Mouse (Mus musculus): Measurements from ENCODE around the gene Gpatch8. TPM values are rescaled to one million over a fixed set of nuclear protein-coding genes. Genes with fewer than 3 reads are reported as not detected.
"Not testable (repeated sequence)": the region's sequence is repeated elsewhere in the genome, so short reads cannot be mapped to it uniquely, and the experiment has no call there.

Gene Gpatch8
- polyA plus RNA-seq, 1 experiment = 75.8 TPM

DNA sequence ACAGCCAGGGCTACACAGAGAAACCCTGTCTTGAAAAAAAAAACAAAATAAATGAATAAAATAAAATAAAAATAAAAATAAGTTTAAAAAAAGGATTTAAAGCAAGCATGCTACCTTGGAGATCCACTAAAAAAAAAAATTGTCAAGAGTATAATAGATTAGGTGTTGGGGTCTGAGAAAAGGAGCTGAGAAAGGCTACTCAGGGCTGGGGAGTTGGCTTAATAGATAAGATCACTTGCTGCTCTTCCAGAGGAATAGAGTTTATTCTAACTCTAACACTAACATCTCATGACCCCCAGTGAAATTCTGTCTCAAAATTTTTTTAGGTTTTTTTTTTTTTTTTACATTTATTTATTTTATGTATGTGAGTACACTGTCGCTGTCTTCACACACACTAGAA is 10.1 kb upstream of the Gpatch8 start:
- no peaks in the 10 kb centered on the region for H3K4me1 ChIP-seq (ENCODE audit: control insufficient read depth, insufficient read depth, low read length)
- no peak for TF ChIP-seq CTCF (IDR thresholded peaks at IDR 0.05; ENCODE audit: low read depth, low read length)
- no peak for TF ChIP-seq EP300 (IDR thresholded peaks at IDR 0.05; ENCODE audit: insufficient read depth, low read depth, low read length)
- no peak for TF ChIP-seq POLR2A (IDR thresholded peaks at IDR 0.05; ENCODE audit: insufficient read depth, low read length)
- H3K9ac ChIP-seq (ENCODE audit: low read depth, poor library complexity, severe bottlenecking) = no peak overlapping the region
- no peaks in the 10 kb centered on the region for H3K36me3 ChIP-seq (ENCODE audit: control insufficient read depth, insufficient read depth, low read length, poor library complexity, severe bottlenecking)
- H3K27ac ChIP-seq (ENCODE audit: insufficient read depth, low read length) = no peak overlapping the region
- H3K27me3 ChIP-seq (ENCODE audit: control insufficient read depth, insufficient read depth, low read length, poor library complexity, severe bottlenecking) = no peaks in the 10 kb centered on the region
- H3K9me3 ChIP-seq (replicated peaks; ENCODE audit: control insufficient read depth, insufficient read depth, low read length, poor library complexity, severe bottlenecking) = no peaks in the 10 kb centered on the region
- no peak overlapping the region for H3K4me3 ChIP-seq (ENCODE audit: low read depth, low read length)

DNA sequence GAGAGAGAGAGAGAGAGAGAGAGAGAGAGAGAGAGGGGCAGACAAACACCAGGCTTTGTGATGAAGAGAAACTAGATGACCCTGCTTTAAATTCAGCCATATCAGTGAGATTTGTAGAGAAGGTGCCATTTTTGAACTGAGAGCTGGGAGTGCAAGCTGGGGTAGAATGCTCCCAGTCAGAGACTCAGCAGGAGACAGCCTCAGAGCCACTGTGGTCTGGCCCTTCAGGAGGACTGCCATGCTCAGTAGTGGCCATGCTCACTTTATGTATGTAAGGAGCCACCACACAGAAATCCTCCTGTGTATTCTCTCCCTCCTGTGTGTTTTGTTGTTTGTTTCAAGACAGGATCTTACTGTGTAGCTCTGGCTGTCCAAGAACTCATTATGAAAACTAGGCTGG is 9.5 kb upstream of the Gpatch8 start:
- Histone ChIP-seq H3K9me3 (replicated peaks; ENCODE audit: control insufficient read depth, insufficient read depth, low read length, poor library complexity, severe bottlenecking) (no peaks in the 10 kb centered on the region), H3K27me3 (ENCODE audit: control insufficient read depth, insufficient read depth, low read length, poor library complexity, severe bottlenecking) (no peaks in the 10 kb centered on the region), H3K36me3 (ENCODE audit: control insufficient read depth, insufficient read depth, low read length, poor library complexity, severe bottlenecking) (no peaks in the 10 kb centered on the region), H3K4me1 (ENCODE audit: control insufficient read depth, insufficient read depth, low read length) (no peaks in the 10 kb centered on the region), H3K9ac (ENCODE audit: low read depth, poor library complexity, severe bottlenecking) (0 out of 2 replicates have a peak overlapping the region, but pooled peaks have one; percentile 22), H3K4me3 (ENCODE audit: low read depth, low read length) (no peak overlapping the region), H3K27ac (ENCODE audit: insufficient read depth, low read length) (no peak overlapping the region)
- TF ChIP-seq CTCF (IDR thresholded peaks at IDR 0.05; ENCODE audit: low read depth, low read length) = no peak
- TF ChIP-seq POLR2A (IDR thresholded peaks at IDR 0.05; ENCODE audit: insufficient read depth, low read length) = no peak
- TF ChIP-seq EP300 (IDR thresholded peaks at IDR 0.05; ENCODE audit: insufficient read depth, low read depth, low read length) = no peak

DNA sequence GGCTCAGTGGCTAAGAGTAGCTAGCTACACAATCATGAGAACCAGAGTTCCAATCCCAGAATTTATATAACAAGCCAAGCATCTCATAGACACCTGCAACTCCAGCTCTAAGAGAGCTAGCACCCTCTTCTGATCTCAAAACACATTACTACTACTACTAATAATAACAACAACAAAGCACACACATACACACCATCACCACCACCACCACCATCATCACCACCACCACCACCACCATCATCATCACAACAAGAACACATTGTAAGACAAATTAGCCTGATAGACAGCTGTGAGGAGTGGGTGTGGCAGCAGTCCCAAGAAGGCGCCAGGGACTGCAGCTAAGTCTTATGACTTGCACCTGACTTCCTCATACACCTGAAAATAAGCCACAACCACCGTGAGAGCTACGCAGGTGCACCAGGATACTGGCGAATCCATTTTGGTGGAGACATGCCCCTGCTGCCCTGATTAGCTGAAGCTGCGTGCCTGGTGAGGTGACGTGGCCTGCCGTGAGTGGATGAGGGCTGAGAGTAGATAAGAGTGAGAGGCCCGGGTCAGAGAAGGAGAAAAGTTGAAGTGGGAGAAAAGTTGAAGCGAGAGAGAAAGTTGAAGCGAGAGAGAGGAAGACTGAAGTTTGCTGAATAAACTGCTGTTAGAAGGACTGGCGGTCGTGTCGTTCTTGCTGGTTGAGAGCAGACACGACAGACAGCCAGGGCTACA is 8.9 kb upstream of the Gpatch8 start:
- not testable (repeated sequence) for H3K9ac ChIP-seq (ENCODE audit: low read depth, poor library complexity, severe bottlenecking); H3K36me3 ChIP-seq (ENCODE audit: control insufficient read depth, insufficient read depth, low read length, poor library complexity, severe bottlenecking); H3K4me3 ChIP-seq (ENCODE audit: low read depth, low read length); H3K9me3 ChIP-seq (replicated peaks; ENCODE audit: control insufficient read depth, insufficient read depth, low read length, poor library complexity, severe bottlenecking); H3K4me1 ChIP-seq (ENCODE audit: control insufficient read depth, insufficient read depth, low read length); H3K27me3 ChIP-seq (ENCODE audit: control insufficient read depth, insufficient read depth, low read length, poor library complexity, severe bottlenecking); H3K27ac ChIP-seq (ENCODE audit: insufficient read depth, low read length)

DNA sequence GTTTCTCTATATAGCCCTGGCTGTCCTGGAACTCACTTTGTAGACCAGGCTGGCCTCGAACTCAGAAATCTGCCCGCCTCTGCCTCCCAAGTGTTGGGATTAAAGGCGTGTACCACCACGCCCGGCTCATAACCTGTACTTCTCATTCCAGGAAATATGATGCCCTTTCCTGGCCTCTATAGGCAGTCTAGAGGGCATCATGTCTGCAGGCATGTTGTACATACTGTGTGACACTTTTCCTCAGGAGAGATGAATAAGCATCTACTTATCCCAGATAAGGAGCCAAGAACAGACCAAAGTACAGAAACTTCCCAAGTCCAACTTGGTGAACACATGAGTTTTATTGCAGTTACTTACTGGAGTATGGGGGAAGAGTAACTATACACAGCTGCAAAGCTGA is 2.5 kb upstream of the Gpatch8 start:
- Histone ChIP-seq H3K36me3 (ENCODE audit: control insufficient read depth, insufficient read depth, low read length, poor library complexity, severe bottlenecking) (peaks cover 3% of the 10 kb centered on the region; the same call in 1 of the 2 replicates), H3K4me1 (ENCODE audit: control insufficient read depth, insufficient read depth, low read length) (peaks cover 1% of the 10 kb centered on the region)
- TF ChIP-seq POLR2A (IDR thresholded peaks at IDR 0.05; ENCODE audit: insufficient read depth, low read length) (no peak), CTCF (IDR thresholded peaks at IDR 0.05; ENCODE audit: low read depth, low read length) (no peak), EP300 (IDR thresholded peaks at IDR 0.05; ENCODE audit: insufficient read depth, low read depth, low read length) (no peak)

DNA sequence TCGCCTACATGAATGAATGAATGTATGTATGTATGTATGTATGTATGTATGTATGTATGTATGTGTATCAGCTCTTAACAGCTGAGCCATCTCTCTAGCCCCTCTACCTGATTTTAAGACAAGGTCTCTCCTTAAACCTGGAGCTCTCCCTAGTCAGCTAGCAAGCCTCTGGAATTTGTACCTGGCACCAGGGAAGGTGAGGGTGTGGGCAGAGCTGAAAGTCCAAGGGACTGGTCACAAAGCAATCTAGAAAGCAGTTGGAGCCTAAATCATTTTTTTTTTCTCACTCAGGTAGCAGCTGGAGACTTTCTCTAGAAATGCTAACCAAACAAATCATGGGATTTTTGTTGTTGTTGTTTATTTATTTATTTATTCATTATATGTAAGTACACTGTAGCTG is 1.2 kb upstream of the Gpatch8 start:
- no peaks in the 10 kb centered on the region for H3K27me3 ChIP-seq (ENCODE audit: control insufficient read depth, insufficient read depth, low read length, poor library complexity, severe bottlenecking)
- H3K36me3 ChIP-seq (ENCODE audit: control insufficient read depth, insufficient read depth, low read length, poor library complexity, severe bottlenecking) = peaks cover 3% of the 10 kb centered on the region; the same call in 1 of the 2 replicates
- H3K4me3 ChIP-seq (ENCODE audit: low read depth, low read length) = no peak overlapping the region
- no peak overlapping the region for H3K27ac ChIP-seq (ENCODE audit: insufficient read depth, low read length)
- H3K9me3 ChIP-seq (replicated peaks; ENCODE audit: control insufficient read depth, insufficient read depth, low read length, poor library complexity, severe bottlenecking) = no peaks in the 10 kb centered on the region
- TF ChIP-seq CTCF (IDR thresholded peaks at IDR 0.05; ENCODE audit: low read depth, low read length) (no peak), EP300 (IDR thresholded peaks at IDR 0.05; ENCODE audit: insufficient read depth, low read depth, low read length) (no peak), POLR2A (IDR thresholded peaks at IDR 0.05; ENCODE audit: insufficient read depth, low read length) (no peak)
- peaks cover 1% of the 10 kb centered on the region for H3K4me1 ChIP-seq (ENCODE audit: control insufficient read depth, insufficient read depth, low read length)
- no peak overlapping the region for H3K9ac ChIP-seq (ENCODE audit: low read depth, poor library complexity, severe bottlenecking)

More for the DNA sequence above, 2.5 kb upstream of the Gpatch8 start:
- H3K27me3 ChIP-seq (ENCODE audit: control insufficient read depth, insufficient read depth, low read length, poor library complexity, severe bottlenecking) = no peaks in the 10 kb centered on the region
- no peaks in the 10 kb centered on the region for H3K9me3 ChIP-seq (replicated peaks; ENCODE audit: control insufficient read depth, insufficient read depth, low read length, poor library complexity, severe bottlenecking)
- no peak overlapping the region for H3K4me3 ChIP-seq (ENCODE audit: low read depth, low read length)
- H3K27ac ChIP-seq (ENCODE audit: insufficient read depth, low read length) = no peak overlapping the region
- H3K9ac ChIP-seq (ENCODE audit: low read depth, poor library complexity, severe bottlenecking) = no peak overlapping the region

DNA sequence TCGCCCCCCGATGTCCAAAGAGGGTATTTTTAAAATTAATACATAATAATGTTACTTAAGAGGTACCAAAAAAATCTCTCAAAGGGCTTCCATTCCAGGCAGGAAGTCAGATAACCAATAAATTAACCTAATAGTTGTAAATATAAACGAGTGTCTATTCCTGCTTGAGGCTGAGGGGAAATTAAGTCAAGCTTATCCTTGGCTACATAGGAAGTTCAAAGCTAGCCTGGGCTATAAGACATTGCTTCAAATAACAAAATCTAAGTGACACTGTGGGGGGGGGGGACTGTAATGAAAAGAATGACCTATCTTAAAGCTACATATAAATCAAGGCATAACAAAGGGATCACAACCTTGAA is 503 bp upstream of the Gpatch8 start:
- no peak for TF ChIP-seq CTCF (IDR thresholded peaks at IDR 0.05; ENCODE audit: low read depth, low read length)
- no peak for TF ChIP-seq EP300 (IDR thresholded peaks at IDR 0.05; ENCODE audit: insufficient read depth, low read depth, low read length)
- no peak for TF ChIP-seq POLR2A (IDR thresholded peaks at IDR 0.05; ENCODE audit: insufficient read depth, low read length)
- no peak overlapping the region for H3K27ac ChIP-seq (ENCODE audit: insufficient read depth, low read length)
- H3K4me1 ChIP-seq (ENCODE audit: control insufficient read depth, insufficient read depth, low read length) = peaks cover 1% of the 10 kb centered on the region
- no peaks in the 10 kb centered on the region for H3K9me3 ChIP-seq (replicated peaks; ENCODE audit: control insufficient read depth, insufficient read depth, low read length, poor library complexity, severe bottlenecking)
- no peak overlapping the region for H3K4me3 ChIP-seq (ENCODE audit: low read depth, low read length)
- H3K27me3 ChIP-seq (ENCODE audit: control insufficient read depth, insufficient read depth, low read length, poor library complexity, severe bottlenecking) = no peaks in the 10 kb centered on the region
- H3K9ac ChIP-seq (ENCODE audit: low read depth, poor library complexity, severe bottlenecking) = peak overlapping the region; percentile 98
- peaks cover 3% of the 10 kb centered on the region; the same call in 1 of the 2 replicates for H3K36me3 ChIP-seq (ENCODE audit: control insufficient read depth, insufficient read depth, low read length, poor library complexity, severe bottlenecking)
